In genomic region chr3:31166365-31166871, GRCm38 (mm10) we compare ENCODE assay signal across 10 mouse cellular contexts. TPM values are rescaled to one million over a fixed set of nuclear protein-coding genes. Genes with fewer than 3 reads are reported as not detected.
DNase-seq lines count a peak whose midpoint lies in the region; ATAC-seq and TF ChIP-seq lines count a peak whose summit lies in the region.
"Had no signal": no experiment of that assay in that cellular context is flagged by ENCODE, and none has a peak within 500 bp of the region (broad histone marks: within the 10 kb centered on the region; RNA-seq: fewer than 3 reads in every experiment).

No protein-coding gene starts in this region.

- WGBS in heart, embryonic 15.5 days: 59% methylated on average over 12 of the region's 12 CpGs
- 86% methylated on average over 12 of the region's 12 CpGs for WGBS in thymus, adult 2 months
- WGBS in intestine, postnatal 0 days: 56% methylated on average over 12 of the region's 12 CpGs

- no peak overlapping the region for H3K4me2 ChIP-seq in heart, embryonic 15.5 days
- H3K4me2 ChIP-seq in intestine, postnatal 0 days (replicated peaks; ENCODE audit: low read depth): no peak overlapping the region
- H3K4me2 ChIP-seq: limb, embryonic 15.5 days had no signal

- H3K9ac ChIP-seq in heart, embryonic 15.5 days: no peak overlapping the region
- H3K9ac ChIP-seq in intestine, postnatal 0 days (ENCODE audit: low read depth, low read length): no peak overlapping the region
- H3K9ac ChIP-seq: limb, embryonic 15.5 days had no signal

- H3K4me1 ChIP-seq in heart, embryonic 15.5 days (replicated peaks): no peaks in the 10 kb centered on the region
- H3K4me1 ChIP-seq in thymus, adult 2 months (replicated peaks; ENCODE audit: control insufficient read depth, insufficient read depth, low read length): no peaks in the 10 kb centered on the region
- H3K4me1 ChIP-seq in intestine, postnatal 0 days (replicated peaks; ENCODE audit: control insufficient read depth, insufficient read depth, low read length): 0 out of 2 replicates have a peak, but pooled peaks cover 3% of the 10 kb centered on the region

- H3K27me3 ChIP-seq in heart, embryonic 15.5 days: no peaks in the 10 kb centered on the region
- H3K27me3 ChIP-seq in thymus, adult 2 months (ENCODE audit: control insufficient read depth, insufficient read depth, low read length): no peaks in the 10 kb centered on the region
- H3K27me3 ChIP-seq in intestine, postnatal 0 days (replicated peaks; ENCODE audit: control insufficient read depth, insufficient read depth, low read length): no peaks in the 10 kb centered on the region
- H3K27me3 ChIP-seq: limb, embryonic 15.5 days had no signal

- no peak for TF ChIP-seq CTCF in left cerebral cortex, adult 2 months (IDR thresholded peaks at IDR 0.05)
- TF ChIP-seq CTCF in thymus, adult 2 months (IDR thresholded peaks at IDR 0.05; ENCODE audit: borderline replicate concordance, control insufficient read depth, extremely low read depth, insufficient read depth, low read length, poor library complexity): no peak
- TF ChIP-seq CTCF in intestine, postnatal 0 days (IDR thresholded peaks at IDR 0.05; ENCODE audit: low read depth): no peak

- no peaks in the 10 kb centered on the region for H3K36me3 ChIP-seq in heart, embryonic 15.5 days
- no peaks in the 10 kb centered on the region for H3K36me3 ChIP-seq in thymus, adult 2 months (ENCODE audit: control insufficient read depth, insufficient read depth, low read length)
- H3K36me3 ChIP-seq in intestine, postnatal 0 days (ENCODE audit: control insufficient read depth, insufficient read depth): no peaks in the 10 kb centered on the region
- H3K36me3 ChIP-seq: limb, embryonic 15.5 days had no signal

- no peak overlapping the region for H3K27ac ChIP-seq in heart, embryonic 15.5 days
- peak overlapping the region; percentile 26; the same call in 1 of the 2 replicates for H3K27ac ChIP-seq in left cerebral cortex, adult 2 months
- H3K27ac ChIP-seq in thymus, adult 2 months (ENCODE audit: control insufficient read depth, insufficient read depth, low read length): no peak overlapping the region
- no peak overlapping the region for H3K27ac ChIP-seq in intestine, postnatal 0 days (ENCODE audit: low read depth, low read length)
- H3K27ac ChIP-seq: limb, embryonic 15.5 days had no signal

- DNase-seq in heart, adult 18-20 months: no peak
- peak; percentile 64 to 74 for DNase-seq in right cerebral cortex, postnatal 10 days (ENCODE audit: low spot score in 2 of 2)
- DNase-seq in right cerebral cortex, adult 2 months (ENCODE audit: low spot score in 2 of 2): no peak
- DNase-seq in left cerebral cortex, adult 2 months (ENCODE audit: extremely low spot score in 1 of 2, low spot score in 2 of 2): peak in 1 of 2 experiments; percentile 34
- no peak for DNase-seq in thymus, adult 2 months
- DNase-seq: gastrocnemius, postnatal 36 days had no signal

- no peaks in the 10 kb centered on the region for H3K9me3 ChIP-seq in heart, embryonic 15.5 days (replicated peaks)
- H3K9me3 ChIP-seq in intestine, postnatal 0 days (ENCODE audit: control insufficient read depth): no peaks in the 10 kb centered on the region
- H3K9me3 ChIP-seq: limb, embryonic 15.5 days had no signal

- TF ChIP-seq POLR2A in thymus, adult 2 months (IDR thresholded peaks at IDR 0.05; ENCODE audit: control insufficient read depth, extremely low read depth, insufficient read depth, low read length, poor library complexity): no peak

- no peak overlapping the region for H3K4me3 ChIP-seq in heart, embryonic 15.5 days
- H3K4me3 ChIP-seq in left cerebral cortex, adult 2 months: no peak overlapping the region
- H3K4me3 ChIP-seq in thymus, adult 2 months (ENCODE audit: control insufficient read depth, insufficient read depth, low read length): no peak overlapping the region
- no peak overlapping the region for H3K4me3 ChIP-seq in intestine, postnatal 0 days (ENCODE audit: low read depth, low read length)
- H3K4me3 ChIP-seq: limb, embryonic 15.5 days had no signal

- ATAC-seq in heart, embryonic 15.5 days (replicated peaks; ENCODE audit: insufficient number of reproducible peaks, insufficient read depth, low FRiP score, low read depth): 0 out of 2 replicates have a peak, but pooled peaks have one; percentile 31
- no peak for ATAC-seq in intestine, postnatal 0 days
- no peak for ATAC-seq in granulocyte monocyte progenitor cell, adult 5-6 weeks (replicated peaks; ENCODE audit: poor library complexity, severe bottlenecking)

- intact Hi-C loops in left cerebral cortex, adult 2 months (cut with DNase I): no loop called here

RNA-seq across cellular contexts. Expression of gene Cldn11, which starts 16.7 kb away (rescaled TPM):
- 7.8 and 9.3 TPM in 2 replicates for polyA plus RNA-seq in heart, embryonic 15.5 days (2015; fragmentation: Nextera tagmentation; extraction: Ambion mirVana)
- total RNA-seq in heart, adult 18-20 months (2021): 1 to 10 TPM in 1 of 2 experiments, under 1 TPM in 1; 0.32 to 1.3 TPM
- 10 to 100 TPM; 73.8 to 75.7 TPM for total RNA-seq in left cerebral cortex, adult 2 months (2021)
- polyA plus RNA-seq in thymus, adult 2 months (2012; rRNA removed): 1.5 TPM in 2 replicates
- 0.92 and 1.1 TPM in 2 replicates for polyA plus RNA-seq in intestine, postnatal 0 days (2015; fragmentation: Nextera tagmentation; extraction: Ambion mirVana)
- total RNA-seq in granulocyte monocyte progenitor cell, adult 5-6 weeks (2014; fragmentation: Nextera tagmentation): not detected in 2 replicates
- total RNA-seq in granulocyte monocyte progenitor cell, adult 5-6 weeks (2017): not detected in 2 replicates

Comparison
In these comparisons a context has a peak if more than half of its experiments do, and no peak if none do; other contexts are left out.
1. DNase-seq: peak in right cerebral cortex, postnatal 10 days (2 of 2); none in heart, adult 18-20 months (0 of 2), right cerebral cortex, adult 2 months (0 of 2) and thymus, adult 2 months (single experiment).
2. RNA of gene Cldn11, which starts 16.7 kb away (total RNA-seq): 73.8 to 75.7 TPM in left cerebral cortex, adult 2 months; 0.32 to 1.3 TPM in heart, adult 18-20 months and not detected in granulocyte monocyte progenitor cell, adult 5-6 weeks; every median in the first group is over 10 times any median in the second.